Comparison of ENCODE assay signal across 10 mouse cellular contexts in the genomic region with DNA sequence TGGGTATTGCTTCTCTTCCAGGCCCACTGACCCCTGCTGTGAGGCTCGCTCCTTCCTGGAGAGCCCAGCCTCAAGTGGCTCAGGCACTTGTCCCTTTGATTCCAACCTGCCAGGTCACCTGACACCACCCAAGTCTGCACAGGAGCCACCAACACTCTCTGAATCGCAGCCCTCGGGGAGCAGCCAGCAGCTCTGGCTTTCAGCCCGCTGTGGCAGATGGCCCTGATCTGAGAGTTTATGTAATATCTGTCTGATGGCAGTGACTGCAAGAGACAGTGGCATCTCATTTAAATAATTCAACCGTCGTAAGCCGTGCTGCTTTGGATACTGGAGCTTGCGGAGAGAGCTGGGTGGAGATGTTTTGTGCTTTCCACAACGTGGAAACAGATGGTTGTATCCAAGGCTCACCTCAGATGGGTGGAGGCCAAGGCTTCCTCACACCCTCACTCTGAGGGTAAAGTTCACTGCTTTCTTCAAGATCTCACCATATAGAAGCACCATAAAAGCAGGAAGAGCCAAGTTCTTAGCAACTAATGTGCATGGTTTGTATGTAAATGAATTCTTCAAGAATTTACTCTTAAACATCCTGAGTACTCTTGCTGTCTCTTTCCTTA. TPM values are rescaled to one million over a fixed set of nuclear protein-coding genes. Genes with fewer than 3 reads are reported as not detected.
A peak's percentile ranks its signal among the peaks of the same experiment; 100 is the strongest.
DNase-seq lines count a peak whose midpoint lies in the region; ATAC-seq lines count a peak whose summit lies in the region.
"Had no signal": no experiment of that assay in that cellular context is flagged by ENCODE, and none has a peak within 500 bp of the region (broad histone marks: within the 10 kb centered on the region; RNA-seq: fewer than 3 reads in every experiment).

No protein-coding gene starts in this region.

- no peak overlapping the region for H3K4me2 ChIP-seq in kidney, embryonic 14.5 days (replicated peaks; ENCODE audit: low read depth, low read length)
- H3K4me2 ChIP-seq in kidney, embryonic 15.5 days: no peak overlapping the region
- H3K4me2 ChIP-seq: limb, embryonic 15.5 days; stomach, embryonic 15.5 days had no signal

- no peak overlapping the region for H3K27ac ChIP-seq in kidney, embryonic 14.5 days (ENCODE audit: low read depth, low read length)
- no peak overlapping the region for H3K27ac ChIP-seq in kidney, embryonic 15.5 days
- H3K27ac ChIP-seq: limb, embryonic 15.5 days; stomach, embryonic 15.5 days had no signal

- H3K27me3 ChIP-seq in kidney, embryonic 14.5 days (ENCODE audit: control insufficient read depth, insufficient read depth, low read length): no peaks in the 10 kb centered on the region
- H3K27me3 ChIP-seq in kidney, embryonic 15.5 days: peaks cover 6% of the 10 kb centered on the region; the same call in 1 of the 2 replicates
- H3K27me3 ChIP-seq: limb, embryonic 15.5 days; stomach, embryonic 15.5 days had no signal

- WGBS in kidney, embryonic 14.5 days: 54% methylated on average over 9 of the region's 9 CpGs
- WGBS in kidney, embryonic 15.5 days: 52% methylated on average over 9 of the region's 9 CpGs

- H3K4me1 ChIP-seq in kidney, embryonic 14.5 days (ENCODE audit: control insufficient read depth, insufficient read depth, low read length): peaks cover 7% of the 10 kb centered on the region; the same call in 1 of the 2 replicates
- H3K4me1 ChIP-seq in kidney, embryonic 15.5 days: peaks cover 21% of the 10 kb centered on the region

- no peak overlapping the region for H3K4me3 ChIP-seq in kidney, embryonic 14.5 days (ENCODE audit: low read length)
- H3K4me3 ChIP-seq in kidney, embryonic 15.5 days (replicated peaks): no peak overlapping the region
- H3K4me3 ChIP-seq: limb, embryonic 15.5 days; stomach, embryonic 15.5 days had no signal

- no peaks in the 10 kb centered on the region for H3K9me3 ChIP-seq in kidney, embryonic 14.5 days (ENCODE audit: control insufficient read depth, low read length)
- no peaks in the 10 kb centered on the region for H3K9me3 ChIP-seq in kidney, embryonic 15.5 days (replicated peaks)
- H3K9me3 ChIP-seq: limb, embryonic 15.5 days; stomach, embryonic 15.5 days had no signal

- H3K36me3 ChIP-seq in kidney, embryonic 14.5 days (ENCODE audit: control insufficient read depth, insufficient read depth, low read length): no peaks in the 10 kb centered on the region
- H3K36me3 ChIP-seq in kidney, embryonic 15.5 days: no peaks in the 10 kb centered on the region
- H3K36me3 ChIP-seq: limb, embryonic 15.5 days; stomach, embryonic 15.5 days had no signal

- H3K9ac ChIP-seq in kidney, embryonic 14.5 days (ENCODE audit: low read depth, low read length): no peak overlapping the region
- no peak overlapping the region for H3K9ac ChIP-seq in kidney, embryonic 15.5 days
- H3K9ac ChIP-seq: limb, embryonic 15.5 days; stomach, embryonic 15.5 days had no signal

- peak; percentile 99 for DNase-seq in cerebellum, adult 9-10 months
- peak; percentile 14 for DNase-seq in gonadal fat pad, adult 2 months (ENCODE audit: low read depth)
- peak; percentile 89 to 91 for DNase-seq in layer of hippocampus, postnatal 36 days
- peak; percentile 85 to 90 for DNase-seq in right cerebral cortex, postnatal 10 days (ENCODE audit: low spot score in 2 of 2)
- no peak for DNase-seq in T-cell, adult 2 months (ENCODE audit: low spot score)

- ATAC-seq in kidney, embryonic 14.5 days (ENCODE audit: low FRiP score, low TSS enrichment): peak; percentile 26; the same call in 1 of the 2 replicates
- ATAC-seq in kidney, embryonic 15.5 days (replicated peaks; ENCODE audit: low FRiP score): no peak
- ATAC-seq in erythroblast, adult 5-6 weeks (replicated peaks; ENCODE audit: low FRiP score, poor library complexity, severe bottlenecking): no peak

RNA-seq across cellular contexts. Expression of a gene that starts 24.9 kb away (rescaled TPM):
- 2.2 and 3.2 TPM in 2 replicates for polyA plus RNA-seq in kidney, embryonic 14.5 days (2014; fragmentation: Nextera tagmentation; extraction: Ambion mirVana)
- polyA plus RNA-seq in kidney, embryonic 15.5 days (2015; fragmentation: Nextera tagmentation; extraction: Ambion mirVana): 2.1 and 3.6 TPM in 2 replicates
- polyA plus RNA-seq in gonadal fat pad, adult 2 months (2012; rRNA removed): 0.99 and 1.1 TPM in 2 replicates
- 1 to 10 TPM; 4.4 to 6.4 TPM for total RNA-seq in layer of hippocampus, postnatal 36 days (2021)
- total RNA-seq in erythroblast, adult 5-6 weeks (2015; ENCODE audit: low replicate concordance): not detected in 2 replicates
- total RNA-seq in erythroblast, adult 5-6 weeks (2017; ENCODE audit: low replicate concordance): 1.3 and 1.6 TPM in 2 replicates
